Mouse (Mus musculus): ENCODE data around the gene Saysd1. TPM values are rescaled to one million over a fixed set of nuclear protein-coding genes. Genes with fewer than 3 reads are reported as not detected.

The Saysd1 gene
- polyA plus RNA-seq, 1 experiment from 2014 or later = 12.7 TPM

GRCm38 (mm10) chr14:20127406-20128087 is 10.8 kb downstream of the Saysd1 start:
- Histone ChIP-seq H3K9ac (no peak overlapping the region), H3K27ac (ENCODE audit: low read depth) (no peak overlapping the region), H3K4me3 (ENCODE audit: low read depth, low read length) (no peak overlapping the region), H3K4me2 (no peak overlapping the region), H3K9me3 (ENCODE audit: low read depth, low read length) (no peaks in the 10 kb centered on the region), H3K36me3 (ENCODE audit: insufficient read depth) (no peaks in the 10 kb centered on the region), H3K4me1 (ENCODE audit: insufficient read depth) (no peaks in the 10 kb centered on the region), H3K27me3 (ENCODE audit: insufficient read depth, low read length) (no peaks in the 10 kb centered on the region)
- 79% methylated on average over 15 of the region's 15 CpGs for WGBS
- ATAC-seq (ENCODE audit: insufficient read depth) (no peak), DNase-seq (no peak)
- no peak for TF ChIP-seq CTCF (IDR thresholded peaks at IDR 0.05; ENCODE audit: low read depth)

GRCm38 (mm10) chr14:20120868-20121267 is 17.5 kb downstream of the Saysd1 start:
- 45% methylated on average over 5 of the region's 5 CpGs for WGBS
- H3K27me3 ChIP-seq (ENCODE audit: insufficient read depth, low read length) = no peaks in the 10 kb centered on the region
- H3K9ac ChIP-seq = no peak overlapping the region
- no peak overlapping the region for H3K27ac ChIP-seq (ENCODE audit: low read depth)
- no peaks in the 10 kb centered on the region for H3K36me3 ChIP-seq (ENCODE audit: insufficient read depth)
- H3K4me1 ChIP-seq (ENCODE audit: insufficient read depth) = 0 out of 2 replicates have a peak, but pooled peaks cover 3% of the 10 kb centered on the region
- H3K4me2 ChIP-seq = no peak overlapping the region
- ATAC-seq (ENCODE audit: insufficient read depth) = no peak
- no peak for TF ChIP-seq CTCF (IDR thresholded peaks at IDR 0.05; ENCODE audit: low read depth)
- peak; percentile 41 for DNase-seq
- no peak overlapping the region for H3K4me3 ChIP-seq (ENCODE audit: low read depth, low read length)
- H3K9me3 ChIP-seq (ENCODE audit: low read depth, low read length) = no peaks in the 10 kb centered on the region

- TF ChIP-seq CTCF (IDR thresholded peaks at IDR 0.05; ENCODE audit: low read depth) = no peak
- no peaks in the 10 kb centered on the region for H3K27me3 ChIP-seq (ENCODE audit: insufficient read depth, low read length)
- H3K27ac ChIP-seq (ENCODE audit: low read depth) = no peak overlapping the region
- ATAC-seq (ENCODE audit: insufficient read depth) (no peak), DNase-seq (no peak)
- H3K9ac ChIP-seq = no peak overlapping the region
- H3K36me3 ChIP-seq (ENCODE audit: insufficient read depth) = no peaks in the 10 kb centered on the region
- WGBS = 91% methylated on average over 11 of the region's 11 CpGs
- H3K4me3 ChIP-seq (ENCODE audit: low read depth, low read length) = no peak overlapping the region
- no peak overlapping the region for H3K4me2 ChIP-seq
- H3K9me3 ChIP-seq (ENCODE audit: low read depth, low read length) = no peaks in the 10 kb centered on the region
- H3K4me1 ChIP-seq (ENCODE audit: insufficient read depth) = 0 out of 2 replicates have a peak, but pooled peaks cover 3% of the 10 kb centered on the region
Observed at GRCm38 (mm10) chr14:20120012-20120411, 18.3 kb downstream of the Saysd1 start.

- TF ChIP-seq CTCF (IDR thresholded peaks at IDR 0.05; ENCODE audit: low read depth) = no peak
- peak; percentile 67 for DNase-seq
- Histone ChIP-seq H3K9ac (no peak overlapping the region), H3K36me3 (ENCODE audit: insufficient read depth) (no peaks in the 10 kb centered on the region), H3K27me3 (ENCODE audit: insufficient read depth, low read length) (no peaks in the 10 kb centered on the region), H3K27ac (ENCODE audit: low read depth) (no peak overlapping the region), H3K4me3 (ENCODE audit: low read depth, low read length) (no peak overlapping the region), H3K4me2 (no peak overlapping the region), H3K4me1 (ENCODE audit: insufficient read depth) (0 out of 2 replicates have a peak, but pooled peaks cover 3% of the 10 kb centered on the region), H3K9me3 (ENCODE audit: low read depth, low read length) (no peaks in the 10 kb centered on the region)
- ATAC-seq (ENCODE audit: insufficient read depth) = peak; percentile 57; the same call in 1 of the 2 replicates
- WGBS = 33% methylated on average over 9 of the region's 9 CpGs
Observed at GRCm38 (mm10) chr14:20116149-20116605, 22.2 kb downstream of the Saysd1 start.

GRCm38 (mm10) chr14:20114951-20115350 is 23.4 kb downstream of the Saysd1 start:
- no peak overlapping the region for H3K27ac ChIP-seq (ENCODE audit: low read depth)
- no peak overlapping the region for H3K4me2 ChIP-seq
- H3K36me3 ChIP-seq (ENCODE audit: insufficient read depth) = no peaks in the 10 kb centered on the region
- ATAC-seq (ENCODE audit: insufficient read depth) = no peak
- no peaks in the 10 kb centered on the region for H3K27me3 ChIP-seq (ENCODE audit: insufficient read depth, low read length)
- TF ChIP-seq CTCF (IDR thresholded peaks at IDR 0.05; ENCODE audit: low read depth) = no peak
- H3K4me1 ChIP-seq (ENCODE audit: insufficient read depth) = 0 out of 2 replicates have a peak, but pooled peaks cover 3% of the 10 kb centered on the region
- 80% methylated on average over 6 of the region's 6 CpGs for WGBS
- H3K9me3 ChIP-seq (ENCODE audit: low read depth, low read length) = no peaks in the 10 kb centered on the region
- DNase-seq = no peak
- H3K9ac ChIP-seq = no peak overlapping the region
- H3K4me3 ChIP-seq (ENCODE audit: low read depth, low read length) = no peak overlapping the region

GRCm38 (mm10) chr14:20113964-20114363 is 24.4 kb downstream of the Saysd1 start:
- H3K4me3 ChIP-seq (ENCODE audit: low read depth, low read length) = no peak overlapping the region
- TF ChIP-seq CTCF (IDR thresholded peaks at IDR 0.05; ENCODE audit: low read depth) = peak; percentile 96
- H3K4me2 ChIP-seq = no peak overlapping the region
- H3K4me1 ChIP-seq (ENCODE audit: insufficient read depth) = 0 out of 2 replicates have a peak, but pooled peaks cover 3% of the 10 kb centered on the region
- H3K27ac ChIP-seq (ENCODE audit: low read depth) = no peak overlapping the region
- H3K27me3 ChIP-seq (ENCODE audit: insufficient read depth, low read length) = no peaks in the 10 kb centered on the region
- ATAC-seq (ENCODE audit: insufficient read depth) (peak; percentile 55; the same call in 1 of the 2 replicates), DNase-seq (peak; percentile 96)
- no peaks in the 10 kb centered on the region for H3K36me3 ChIP-seq (ENCODE audit: insufficient read depth)
- WGBS = 5% methylated on average over 6 of the region's 6 CpGs
- no peaks in the 10 kb centered on the region for H3K9me3 ChIP-seq (ENCODE audit: low read depth, low read length)
- no peak overlapping the region for H3K9ac ChIP-seq

- Histone ChIP-seq H3K27ac (ENCODE audit: low read depth) (no peak overlapping the region), H3K27me3 (ENCODE audit: insufficient read depth, low read length) (no peaks in the 10 kb centered on the region), H3K9me3 (ENCODE audit: low read depth, low read length) (no peaks in the 10 kb centered on the region), H3K4me3 (ENCODE audit: low read depth, low read length) (no peak overlapping the region), H3K4me1 (ENCODE audit: insufficient read depth) (0 out of 2 replicates have a peak, but pooled peaks cover 3% of the 10 kb centered on the region), H3K36me3 (ENCODE audit: insufficient read depth) (no peaks in the 10 kb centered on the region), H3K9ac (no peak overlapping the region), H3K4me2 (no peak overlapping the region)
- no peak for TF ChIP-seq CTCF (IDR thresholded peaks at IDR 0.05; ENCODE audit: low read depth)
- DNase-seq (no peak), ATAC-seq (ENCODE audit: insufficient read depth) (no peak)
- WGBS = 46% methylated on average over 7 of the region's 7 CpGs
Observed at GRCm38 (mm10) chr14:20113189-20113961, 25.0 kb downstream of the Saysd1 start.
